Mouse (Mus musculus) lung, adult 2 months (tissue): Measurements from ENCODE around the gene Hecw2. TPM values are rescaled to one million over a fixed set of nuclear protein-coding genes. Genes with fewer than 3 reads are reported as not detected.

Experiments
- DNase-seq: peaks from one replicate; pipeline ENCODE4 v3.0.0; 2022
- H3K4me1 ChIP-seq: fragments of 200-500 bp; 2 replicates; pipeline ENCODE4 v1.6.1; 2011; ENCODE audit warnings: low read length; ENCODE audit not compliant: control insufficient read depth, insufficient read depth
- H3K4me3 ChIP-seq: fragments of 200-500 bp; replicated peaks from 2 replicates; pipeline ENCODE3; 2011; ENCODE audit warnings: low read depth, mild to moderate bottlenecking, control low read depth, low read length; ENCODE audit errors: extremely low read depth
- CTCF ChIP-seq: fragments of 200-500 bp; IDR thresholded peaks from 2 replicates; pipeline ENCODE4 v1.5.1; 2011; ENCODE audit warnings: mild to moderate bottlenecking, low read length, control low read depth; ENCODE audit not compliant: insufficient read depth
- POLR2A ChIP-seq: fragments of 200-500 bp; IDR thresholded peaks from 2 replicates; pipeline ENCODE4 v1.6.1; 2011; ENCODE audit warnings: low read depth, mild to moderate bottlenecking, control low read depth, low read length, borderline replicate concordance; ENCODE audit errors: extremely low read depth
- WGBS: fragments of 180-500 bp; shearing (Covaris S2); methylation state at CpG from one replicate; pipeline ENCODE4 v1.1.7; 2018; 5-methylcytosine and 5-hydroxymethylcytosine counted together
- polyA plus RNA-seq: library from polyadenylated mRNA; depleted of rRNA; stranded (reverse); fragments of >200 nt; gene quantifications from 2 replicates; pipeline ENCODE4 v1.2.3, GENCODE M21; 2012

Hecw2 gene
- polyA plus RNA-seq, 1 experiment = 5.8 TPM

DNA sequence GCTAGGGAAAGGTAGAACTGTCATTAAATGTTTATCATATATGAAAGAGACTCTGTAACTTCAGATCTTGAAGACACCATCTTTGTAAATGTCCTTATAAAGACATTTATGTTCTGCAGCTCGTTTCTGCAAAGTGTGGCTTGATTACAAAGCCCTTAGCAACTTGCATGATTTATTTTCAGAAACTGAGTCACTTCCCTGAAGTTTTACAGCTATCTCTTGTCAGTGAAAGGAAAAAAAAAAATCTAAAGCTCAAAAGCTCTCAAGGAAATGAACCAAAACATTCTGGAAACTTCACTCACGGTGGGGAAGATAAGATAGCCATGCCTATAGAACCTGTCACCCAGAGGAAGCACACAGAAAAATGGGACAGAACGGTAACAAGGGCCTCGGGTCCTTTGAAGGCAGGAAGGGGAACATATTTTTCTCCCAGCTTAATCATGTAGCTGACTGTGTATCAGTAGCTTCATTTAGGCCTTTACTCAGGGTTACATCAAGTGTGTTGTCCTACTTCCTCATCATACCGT, 189.0 kb downstream of the Hecw2 start:
- Histone ChIP-seq H3K4me3 (no peak overlapping the region), H3K4me1 (no peaks in the 10 kb centered on the region; the same call in 1 of the 2 replicates)
- TF ChIP-seq CTCF (no peak), POLR2A (no peak)
- 22% methylated on average over 5 of the region's 5 CpGs for WGBS
- DNase-seq = no peak

DNA sequence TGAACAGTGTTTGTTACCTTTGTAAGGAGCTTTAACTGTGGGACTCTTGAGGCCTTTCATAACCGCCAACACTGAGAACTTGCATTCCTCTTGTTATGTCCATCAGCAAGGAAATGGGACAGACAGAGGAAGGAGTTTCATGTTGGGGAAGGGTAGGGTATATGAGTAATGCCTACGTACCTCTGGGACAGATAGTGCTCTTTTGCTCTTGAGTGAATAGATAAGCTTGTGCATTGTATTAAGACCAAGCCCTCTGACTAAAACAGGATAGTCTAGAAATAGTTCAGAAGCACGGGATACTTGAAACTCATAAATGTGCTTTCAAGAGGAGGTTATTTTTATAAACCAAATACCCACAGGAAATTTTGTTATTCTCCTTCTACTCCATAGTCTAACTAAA, 191.7 kb downstream of the Hecw2 start:
- no peak for TF ChIP-seq CTCF
- Histone ChIP-seq H3K4me1 (no peaks in the 10 kb centered on the region; the same call in 1 of the 2 replicates), H3K4me3 (no peak overlapping the region)
- WGBS = 45% methylated on average over 3 of the region's 3 CpGs
- no peak for DNase-seq

DNA sequence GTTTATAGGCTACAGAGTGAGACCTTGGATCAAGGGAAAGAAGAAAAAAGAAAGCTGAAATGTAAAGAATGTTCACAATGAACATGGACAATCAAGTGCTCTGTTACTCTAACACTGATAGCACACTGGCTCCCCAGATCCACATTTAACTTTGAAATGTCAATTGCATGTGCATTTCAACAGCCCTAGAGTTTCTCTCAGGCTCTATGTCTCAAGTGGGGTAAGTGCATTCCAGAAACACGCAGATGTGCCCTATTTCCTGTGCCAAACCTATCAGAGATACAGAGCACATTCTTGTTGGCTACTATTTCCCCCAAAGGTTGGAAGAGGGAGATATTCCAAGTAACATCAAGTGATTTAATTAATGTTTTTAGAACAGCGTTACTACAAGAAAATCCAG, 192.9 kb downstream of the Hecw2 start:
- no peak for TF ChIP-seq CTCF
- TF ChIP-seq POLR2A = no peak
- H3K4me3 ChIP-seq = no peak overlapping the region
- 63% methylated on average over 2 of the region's 2 CpGs for WGBS
- DNase-seq = no peak
- no peaks in the 10 kb centered on the region; the same call in 1 of the 2 replicates for H3K4me1 ChIP-seq

DNA sequence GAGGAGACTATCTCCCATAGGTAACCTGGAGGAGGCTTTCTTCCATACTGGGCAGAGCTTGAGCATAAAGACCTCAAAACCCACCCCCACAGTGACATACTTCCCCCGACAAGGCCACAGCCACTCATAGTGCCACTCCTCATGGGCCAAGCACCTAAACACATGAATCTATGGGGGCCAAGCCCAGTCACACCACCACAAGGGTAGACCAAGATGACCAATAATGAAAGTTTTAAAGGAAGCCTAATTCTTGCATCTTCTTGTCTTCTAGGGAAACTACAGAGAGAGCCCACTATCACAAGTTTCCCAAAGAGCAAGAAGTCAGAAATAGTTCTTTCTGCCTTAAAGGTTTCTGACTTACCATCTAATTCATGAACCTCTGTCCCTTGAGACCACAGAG, 197.7 kb downstream of the Hecw2 start:
- Histone ChIP-seq H3K4me1 (no peaks in the 10 kb centered on the region), H3K4me3 (no peak overlapping the region)
- no peak for TF ChIP-seq POLR2A
- no peak for TF ChIP-seq CTCF
- DNase-seq = no peak
- 92% methylated on average over 1 of the region's 1 CpGs for WGBS

DNA sequence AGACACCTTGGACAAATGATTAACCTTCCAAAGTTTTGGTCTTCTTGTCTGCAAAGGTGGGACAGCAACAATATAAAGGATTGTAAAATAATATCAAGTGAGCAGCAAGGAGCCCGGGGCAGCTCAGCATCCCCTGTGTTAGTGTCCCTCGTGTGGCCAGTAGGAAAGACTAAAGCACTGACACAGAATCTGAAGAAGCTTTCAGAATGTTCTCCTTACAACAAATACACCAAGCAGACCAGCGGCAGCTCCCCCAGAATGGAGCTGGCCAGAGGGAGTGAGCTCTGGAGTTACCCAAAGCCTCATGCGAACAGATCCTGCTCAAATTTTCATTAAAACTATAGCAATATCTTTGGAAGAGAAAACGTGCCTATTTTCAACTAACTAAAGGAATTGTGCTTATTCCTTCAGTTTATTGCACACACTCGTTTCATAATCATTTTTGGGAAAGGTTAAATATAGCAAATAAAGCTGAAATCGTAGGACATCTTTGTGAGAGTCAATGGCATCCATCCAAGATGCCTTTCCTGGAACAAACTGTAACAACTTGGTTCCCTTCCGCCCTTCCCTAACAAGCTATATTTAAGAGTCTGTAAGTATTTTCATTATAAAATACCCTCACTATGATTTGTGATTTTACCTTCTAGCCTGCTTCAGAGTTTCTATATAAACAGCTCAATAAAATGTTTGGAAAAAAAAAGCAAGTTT, 208.6 kb downstream of the Hecw2 start:
- Histone ChIP-seq H3K4me1 (peaks cover 3% of the 10 kb centered on the region; the same call in 1 of the 2 replicates), H3K4me3 (no peak overlapping the region)
- DNase-seq = no peak
- 28% methylated on average over 8 of the region's 8 CpGs for WGBS
- TF ChIP-seq POLR2A (no peak), CTCF (peak; percentile 28; the same call in 1 of the 2 replicates)

DNA sequence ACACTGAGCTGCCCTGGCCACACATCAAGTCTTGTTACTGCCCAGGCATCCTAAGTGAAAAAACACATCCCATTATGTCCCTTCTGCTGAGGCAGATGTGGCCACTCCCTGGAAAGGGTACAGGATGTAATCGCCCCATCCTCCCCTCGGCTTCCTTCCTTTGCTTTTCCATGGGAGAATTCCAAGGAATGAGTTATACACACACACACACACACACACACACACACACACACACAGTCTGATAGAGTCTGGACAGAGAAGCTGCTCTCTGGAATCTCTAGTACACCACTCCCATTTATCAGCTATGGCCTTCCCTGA, 216.5 kb downstream of the Hecw2 start:
- DNase-seq = peak; percentile 25
- WGBS = 48% methylated on average over 2 of the region's 2 CpGs
- peak overlapping the region; percentile 67 for H3K4me3 ChIP-seq
- peaks cover 2% of the 10 kb centered on the region; the same call in 1 of the 2 replicates for H3K4me1 ChIP-seq
- peak; percentile 60; the same call in 1 of the 2 replicates for TF ChIP-seq POLR2A
- TF ChIP-seq CTCF = no peak

DNA sequence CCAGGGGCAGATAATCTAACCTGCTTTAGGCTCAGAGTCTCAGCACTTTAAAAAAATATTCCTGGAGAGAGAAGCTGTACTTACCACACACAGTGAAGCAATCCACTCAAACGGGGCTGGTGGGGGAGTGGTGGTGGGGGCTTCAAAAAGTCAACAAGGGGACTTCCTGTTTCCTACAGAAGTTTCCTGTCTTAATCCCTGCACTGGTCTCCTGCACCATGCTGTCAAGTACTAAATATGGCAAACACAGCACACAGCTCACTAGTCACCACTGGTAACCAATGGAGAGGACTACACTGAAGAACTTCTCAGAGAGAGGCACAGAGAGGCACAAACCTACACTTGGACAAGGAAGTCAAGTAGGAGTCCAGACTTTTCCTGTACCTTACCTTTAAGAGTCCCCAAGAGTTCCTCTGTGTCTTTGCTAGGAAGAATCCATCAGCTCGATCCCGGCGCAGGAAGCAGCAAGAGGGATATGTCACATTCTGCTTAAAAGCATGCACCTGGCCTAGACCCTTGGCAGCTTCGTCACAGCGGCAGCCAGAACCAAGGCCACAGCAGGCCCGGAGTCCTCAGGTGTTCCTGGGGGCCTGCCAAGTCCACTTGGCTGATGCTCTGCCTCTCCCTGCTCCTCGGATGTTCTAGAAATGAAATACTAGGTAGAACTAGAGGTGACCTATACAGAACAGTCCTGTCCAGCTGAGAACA, 217.0 kb downstream of the Hecw2 start:
- no peak for DNase-seq
- TF ChIP-seq CTCF (no peak), POLR2A (no peak)

DNA sequence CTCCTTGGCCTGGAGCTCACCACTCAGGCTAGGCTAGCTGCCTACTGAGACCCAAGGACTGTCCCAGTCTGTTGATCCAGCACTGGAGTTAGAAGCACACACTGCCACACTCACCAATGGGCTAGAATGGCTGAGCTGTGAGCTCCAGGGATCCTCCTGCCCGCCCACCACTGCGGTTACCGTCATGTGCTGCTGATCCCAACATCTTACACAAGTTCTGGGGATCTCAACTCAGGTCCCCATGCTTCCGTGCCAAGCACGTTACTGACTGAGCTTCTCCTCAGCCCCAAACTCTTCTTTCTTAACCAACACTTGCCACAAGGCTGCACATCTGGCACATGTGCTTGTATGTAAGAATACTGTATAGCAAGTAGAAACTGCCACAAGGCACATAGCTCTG, 218.2 kb downstream of the Hecw2 start:
- H3K4me3 ChIP-seq = peak overlapping the region; percentile 65
- 54% methylated on average over 5 of the region's 5 CpGs for WGBS
- peak; percentile 7 for DNase-seq
- peaks cover 2% of the 10 kb centered on the region; the same call in 1 of the 2 replicates for H3K4me1 ChIP-seq
- TF ChIP-seq POLR2A (peak; percentile 24; the same call in 1 of the 2 replicates), CTCF (no peak)

More for the DNA sequence above, 217.0 kb downstream of the Hecw2 start:
- H3K4me1 ChIP-seq = peaks cover 2% of the 10 kb centered on the region; the same call in 1 of the 2 replicates
- H3K4me3 ChIP-seq = peak overlapping the region; percentile 67
- WGBS = 31% methylated on average over 8 of the region's 8 CpGs

DNA sequence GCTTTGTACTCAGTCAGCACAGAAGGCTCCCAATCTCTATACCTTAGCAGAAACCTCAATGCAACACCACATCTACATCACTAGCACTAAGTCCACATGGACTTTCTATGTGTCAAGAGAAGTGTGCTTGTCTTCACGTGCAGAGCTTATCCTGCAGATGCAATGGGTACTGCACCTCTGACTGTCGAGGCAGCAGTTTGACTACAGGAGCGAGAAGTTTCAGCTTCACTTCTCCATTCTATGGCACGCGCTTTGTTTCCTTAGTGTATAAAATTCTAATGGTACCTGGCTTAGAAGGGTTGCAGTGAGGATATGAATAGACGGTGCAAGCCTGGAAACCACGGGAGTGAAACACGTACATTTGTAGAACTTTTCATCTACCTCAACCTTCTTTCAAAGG, 218.9 kb downstream of the Hecw2 start:
- TF ChIP-seq POLR2A = no peak
- TF ChIP-seq CTCF = no peak
- no peak for DNase-seq
- 60% methylated on average over 8 of the region's 8 CpGs for WGBS
- peaks cover 2% of the 10 kb centered on the region; the same call in 1 of the 2 replicates for H3K4me1 ChIP-seq
- H3K4me3 ChIP-seq = peak overlapping the region; percentile 62
